Mouse (Mus musculus) kidney, embryonic 16.5 days (tissue): ENCODE measurements around the gene Ccdc102a. TPM values are rescaled to one million over a fixed set of nuclear protein-coding genes. Genes with fewer than 3 reads are reported as not detected.

Experiments
- ATAC-seq: fragments of 200-750 bp; cut with Nextera tagmentation; 2 replicates; pipeline ENCODE4 v1.8.0; 2017; ENCODE audit warnings: moderate TSS enrichment; ENCODE audit not compliant: low FRiP score, low TSS enrichment
- H3K27ac ChIP-seq: fragments of 300-500 bp; sonication (generic); 2 replicates; pipeline ENCODE4 v1.5.1; 2014; ENCODE audit warnings: low read length
- H3K27me3 ChIP-seq: fragments of 300-500 bp; sonication (generic); 2 replicates; pipeline ENCODE4 v1.6.1; 2014; ENCODE audit warnings: low read length, control low read depth, mixed read lengths; ENCODE audit not compliant: insufficient read depth
- H3K36me3 ChIP-seq: fragments of 300-500 bp; sonication (generic); 2 replicates; pipeline ENCODE4 v1.6.1; 2014; ENCODE audit warnings: low read length, control low read depth, mixed read lengths; ENCODE audit not compliant: insufficient read depth
- H3K4me1 ChIP-seq: fragments of 300-500 bp; sonication (generic); 2 replicates; pipeline ENCODE4 v1.6.1; 2014; ENCODE audit warnings: low read length, control low read depth, mixed read lengths; ENCODE audit not compliant: insufficient read depth
- H3K4me2 ChIP-seq: fragments of 300-500 bp; sonication (generic); replicated peaks from 2 replicates; pipeline ENCODE4 v1.6.1; 2014; ENCODE audit warnings: low read depth, low read length
- H3K4me3 ChIP-seq: fragments of 300-500 bp; sonication (generic); 2 replicates; pipeline ENCODE4 v1.5.1; 2014; ENCODE audit warnings: mild to moderate bottlenecking, low read length
- H3K9ac ChIP-seq: fragments of 300-500 bp; sonication (generic); replicated peaks from 2 replicates; pipeline ENCODE4 v1.6.1; 2014; ENCODE audit warnings: low read length
- H3K9me3 ChIP-seq: fragments of 300-500 bp; sonication (generic); 2 replicates; pipeline ENCODE4 v1.6.1; 2016; ENCODE audit warnings: low read length, control low read depth
- WGBS: fragments of 180-500 bp; shearing (Covaris S2); extraction: QIAGEN DNeasy Blood & Tissue Kit; methylation state at CpG from one replicate; pipeline ENCODE4 v1.1.7; 2014; 5-methylcytosine and 5-hydroxymethylcytosine counted together
- polyA plus RNA-seq: library from polyadenylated mRNA; unstranded; fragments of >200 nt; fragmentation: Nextera tagmentation; extraction: Ambion mirVana; gene quantifications from 2 replicates; pipeline ENCODE4 v1.2.1, GENCODE M21; 2015

Gene Ccdc102a
- polyA plus RNA-seq, 1 experiment from 2014 or later: 21.0 TPM

DNA sequence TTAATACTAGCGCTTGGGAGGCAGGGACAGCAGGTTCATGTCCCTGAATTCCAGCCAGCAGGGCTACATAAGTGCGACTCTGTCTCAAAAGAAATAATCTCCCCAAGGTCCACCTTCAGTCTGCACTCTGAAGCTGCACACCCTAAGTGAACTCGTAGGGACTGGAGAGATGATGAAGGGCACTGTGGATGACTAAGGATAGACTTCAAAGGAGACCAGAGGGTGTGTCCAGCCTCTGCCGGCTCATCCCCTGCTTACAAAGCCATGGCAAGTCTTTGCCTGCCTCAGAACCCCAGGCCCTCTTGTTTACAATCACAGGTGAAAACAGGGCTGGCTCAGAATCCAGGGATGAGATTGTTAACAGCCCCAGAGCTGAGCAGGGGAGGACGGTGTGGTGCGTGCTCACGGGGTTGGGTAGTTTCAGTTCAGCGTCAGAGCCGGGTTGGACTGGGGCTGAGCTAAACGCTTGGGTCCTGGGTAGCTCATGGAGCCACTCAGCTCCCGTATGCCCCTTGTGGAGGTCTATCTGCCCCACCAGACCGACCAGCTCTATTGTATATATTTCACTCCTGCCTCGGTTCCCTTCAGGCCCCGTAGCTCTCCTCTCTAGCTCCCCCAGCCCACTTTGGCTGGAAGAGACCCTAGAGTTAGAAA lies 29.4 kb downstream of the Ccdc102a start:
- no peak overlapping the region for H3K27ac ChIP-seq
- H3K4me1 ChIP-seq: no peaks in the 10 kb centered on the region
- no peaks in the 10 kb centered on the region for H3K9me3 ChIP-seq
- 0 out of 2 replicates have a peak, but pooled peaks have one; percentile 9 for ATAC-seq
- H3K9ac ChIP-seq: no peak overlapping the region
- no peak overlapping the region for H3K4me3 ChIP-seq
- H3K27me3 ChIP-seq: no peaks in the 10 kb centered on the region
- 25% methylated on average over 14 of the region's 14 CpGs for WGBS
- H3K36me3 ChIP-seq: no peaks in the 10 kb centered on the region
- no peak overlapping the region for H3K4me2 ChIP-seq

DNA sequence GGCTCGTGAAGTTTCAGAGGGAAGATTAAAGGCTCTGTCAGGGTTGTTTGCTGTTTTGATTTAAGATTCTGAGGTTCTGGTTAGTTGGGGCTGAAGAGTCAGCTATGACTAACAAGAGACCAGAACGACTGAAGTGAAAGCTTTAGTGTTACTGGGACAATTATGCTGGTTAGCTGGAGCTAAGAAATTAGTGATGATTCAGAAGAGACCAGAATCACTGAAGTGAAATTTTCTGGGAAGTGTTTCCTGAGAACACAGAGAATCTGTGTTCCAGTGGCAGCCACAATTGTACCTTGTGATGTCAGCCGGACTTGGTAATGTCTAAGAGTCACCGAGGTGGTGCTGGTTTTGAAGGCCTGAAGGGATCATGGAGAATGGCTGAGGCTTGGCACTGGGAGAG lies 37.2 kb downstream of the Ccdc102a start:
- 61% methylated on average over 4 of the region's 4 CpGs for WGBS
- H3K36me3 ChIP-seq: no peaks in the 10 kb centered on the region
- H3K9ac ChIP-seq: no peak overlapping the region
- no peaks in the 10 kb centered on the region for H3K27me3 ChIP-seq
- no peak overlapping the region for H3K4me3 ChIP-seq
- H3K27ac ChIP-seq: no peak overlapping the region
- ATAC-seq: no peak
- peaks cover 6% of the 10 kb centered on the region; the same call in 1 of the 2 replicates for H3K4me1 ChIP-seq
- H3K4me2 ChIP-seq: no peak overlapping the region
- no peaks in the 10 kb centered on the region for H3K9me3 ChIP-seq

DNA sequence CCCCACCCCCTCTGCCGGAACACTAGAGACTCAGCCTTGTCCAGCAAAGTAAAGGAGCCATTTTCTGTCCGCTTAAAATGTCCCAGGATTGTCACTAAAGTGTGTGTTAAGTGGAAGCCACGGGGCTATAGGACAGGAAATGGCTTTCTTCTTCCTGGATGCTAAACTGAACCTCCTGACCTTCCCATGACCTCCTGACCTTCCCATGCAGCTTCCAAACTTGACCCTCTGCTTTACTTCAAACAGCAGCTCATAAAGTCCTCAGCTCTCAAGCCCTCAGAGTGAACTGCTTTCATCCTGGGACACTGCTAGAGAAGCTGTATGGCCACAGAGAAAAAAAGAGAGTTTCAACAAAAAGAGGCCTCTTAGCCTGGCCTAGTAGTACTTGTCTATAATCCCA lies 41.1 kb downstream of the Ccdc102a start:
- Histone ChIP-seq H3K4me1 (peaks cover 34% of the 10 kb centered on the region), H3K27ac (peak overlapping the region; percentile 35; the same call in 1 of the 2 replicates)
- ATAC-seq: no peak

DNA sequence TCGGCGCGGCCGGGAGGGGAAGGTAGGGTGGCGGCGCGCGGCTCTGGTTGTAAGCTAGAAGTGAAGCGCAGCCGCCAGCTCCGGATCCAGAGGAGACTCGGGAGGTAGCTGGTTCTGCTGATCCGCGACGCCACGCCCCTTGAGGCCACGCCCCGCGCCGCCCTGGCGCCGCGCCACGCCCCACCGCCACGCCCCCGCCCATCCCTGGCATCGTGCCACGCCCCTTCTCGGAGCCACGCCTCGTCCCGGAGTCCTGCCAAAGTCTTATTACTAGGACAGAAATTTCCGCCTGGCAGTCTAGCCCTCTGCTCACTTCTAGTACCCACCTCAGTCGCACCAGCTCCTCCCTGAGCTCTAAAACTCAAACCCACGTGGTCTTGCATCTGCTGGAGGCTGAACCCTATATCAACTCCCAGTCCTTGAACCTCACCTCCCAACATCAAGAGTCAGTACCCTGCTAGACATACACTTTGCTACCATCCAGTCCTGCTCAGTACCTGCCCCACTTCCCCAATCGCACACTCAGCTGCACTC lies 41.6 kb downstream of the Ccdc102a start, which contains the start of gene Dok4:
Dok4 (minus strand) TSS at position 134 of the 534 bp plus-strand sequence.
- H3K4me2 ChIP-seq: peak within 1 kb of the TSS; percentile 96
- ATAC-seq: peak; percentile 77
- H3K27me3 ChIP-seq: peaks cover 5% of the 10 kb centered on the region; the same call in 1 of the 2 replicates
- peak within 1 kb of the TSS; percentile 75 for H3K9ac ChIP-seq
- no peaks in the 10 kb centered on the region for H3K36me3 ChIP-seq
- H3K4me3 ChIP-seq: peak within 1 kb of the TSS; percentile 63
- peaks cover 40% of the 10 kb centered on the region for H3K4me1 ChIP-seq
- H3K9me3 ChIP-seq: no peaks in the 10 kb centered on the region
- WGBS: 0% methylated on average over 29 of the region's 37 CpGs
- peak within 1 kb of the TSS; percentile 55; the same call in 1 of the 2 replicates for H3K27ac ChIP-seq

More for the DNA sequence above, 41.1 kb downstream of the Ccdc102a start:
- 27% methylated on average over 3 of the region's 3 CpGs for WGBS
- Histone ChIP-seq H3K36me3 (no peaks in the 10 kb centered on the region), H3K27me3 (peaks cover 5% of the 10 kb centered on the region; the same call in 1 of the 2 replicates), H3K9ac (no peak overlapping the region), H3K9me3 (no peaks in the 10 kb centered on the region), H3K4me3 (no peak overlapping the region), H3K4me2 (peak overlapping the region; percentile 96)

DNA sequence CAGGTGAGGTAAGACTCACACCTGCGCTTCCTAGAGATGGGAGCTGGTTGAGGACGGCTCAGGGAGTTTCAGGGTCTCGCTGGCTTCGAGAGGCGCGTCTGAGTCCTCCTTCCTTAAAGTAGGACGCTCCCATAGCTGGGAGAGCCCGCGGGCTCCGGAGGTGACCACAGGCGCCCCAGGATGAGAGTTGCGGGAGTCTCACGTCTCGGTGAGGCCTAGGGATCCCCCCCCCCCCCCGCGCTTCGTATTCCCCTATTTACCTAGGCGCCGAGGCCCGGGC lies 42.1 kb downstream of the Ccdc102a start:
- no peaks in the 10 kb centered on the region for H3K9me3 ChIP-seq
- no peaks in the 10 kb centered on the region for H3K36me3 ChIP-seq
- peak overlapping the region; percentile 55; the same call in 1 of the 2 replicates for H3K27ac ChIP-seq
- H3K27me3 ChIP-seq: peaks cover 5% of the 10 kb centered on the region; the same call in 1 of the 2 replicates
- H3K9ac ChIP-seq: peak overlapping the region; percentile 75
- peaks cover 44% of the 10 kb centered on the region for H3K4me1 ChIP-seq
- ATAC-seq: no peak; the same call in 1 of the 2 replicates
- H3K4me2 ChIP-seq: peak overlapping the region; percentile 96
- peak overlapping the region; percentile 63 for H3K4me3 ChIP-seq
- WGBS: 0% methylated on average over 11 of the region's 20 CpGs

DNA sequence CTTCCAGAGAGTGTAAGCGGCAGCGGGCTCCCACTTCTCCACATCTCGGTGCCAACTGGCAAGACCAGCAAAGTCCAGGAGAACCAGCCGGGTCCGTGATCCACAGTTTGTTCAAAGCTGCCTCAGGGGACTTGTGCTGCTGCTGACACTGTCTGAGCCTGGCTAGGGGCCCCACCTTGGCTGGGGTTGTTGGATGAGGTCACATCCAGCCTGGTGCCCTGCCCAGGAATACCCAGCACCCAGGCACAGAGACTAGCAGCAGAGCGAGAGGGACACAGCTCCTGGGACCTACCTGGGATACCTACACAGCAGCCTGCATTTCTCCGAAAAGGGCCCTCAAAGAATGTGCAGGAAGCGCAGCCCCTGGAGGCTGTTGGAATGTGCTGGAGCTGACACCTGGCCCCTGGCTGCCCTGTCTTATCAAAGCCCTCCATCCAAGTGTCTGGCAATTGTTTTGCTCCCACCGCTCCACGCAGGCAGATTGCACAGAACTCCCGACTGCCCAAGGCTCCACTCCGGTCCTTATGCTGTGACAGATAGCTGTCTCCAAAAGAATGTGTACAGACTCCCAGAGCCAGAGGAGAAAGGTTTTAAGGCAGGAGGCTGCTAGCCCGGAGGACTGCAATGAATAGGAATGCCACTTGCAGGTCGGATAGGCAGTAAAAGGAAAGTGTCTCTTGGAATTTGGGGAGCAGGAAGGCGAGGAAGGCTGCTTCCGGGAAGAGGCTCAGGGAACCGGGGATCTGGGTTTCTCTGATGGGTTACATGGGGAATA lies 42.6 kb downstream of the Ccdc102a start:
- Histone ChIP-seq H3K9ac (peak overlapping the region; percentile 75), H3K27me3 (peaks cover 5% of the 10 kb centered on the region; the same call in 1 of the 2 replicates), H3K4me3 (peak overlapping the region; percentile 63), H3K4me1 (peaks cover 49% of the 10 kb centered on the region), H3K36me3 (no peaks in the 10 kb centered on the region), H3K4me2 (peak overlapping the region; percentile 96), H3K27ac (peak overlapping the region; percentile 55; the same call in 1 of the 2 replicates), H3K9me3 (no peaks in the 10 kb centered on the region)
- WGBS: 16% methylated on average over 17 of the region's 17 CpGs
- ATAC-seq: no peak

DNA sequence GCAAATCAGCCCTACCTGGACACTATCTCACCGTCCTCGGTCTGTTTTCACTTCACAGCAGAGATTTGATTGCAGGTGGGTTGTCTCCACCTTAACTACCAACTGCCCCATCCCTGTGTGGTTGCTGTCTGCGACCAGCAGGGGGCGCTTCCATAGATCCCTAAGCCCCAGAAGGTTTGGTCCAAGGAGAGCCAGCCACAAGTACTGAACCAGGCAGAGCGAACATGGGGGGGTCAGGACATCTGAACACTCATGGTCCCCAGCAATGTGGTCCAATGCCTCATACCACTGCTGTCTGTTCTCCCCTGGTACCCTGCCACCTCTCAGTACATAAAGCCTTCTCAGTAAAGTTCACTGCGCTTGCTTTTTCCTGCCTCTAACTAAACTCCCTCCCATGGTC lies 43.5 kb downstream of the Ccdc102a start:
- Histone ChIP-seq H3K4me2 (peak overlapping the region; percentile 96), H3K27ac (no peak overlapping the region), H3K36me3 (no peaks in the 10 kb centered on the region), H3K4me3 (peak overlapping the region; percentile 63), H3K9ac (0 out of 2 replicates have a peak overlapping the region, but pooled peaks have one; percentile 19), H3K9me3 (no peaks in the 10 kb centered on the region), H3K27me3 (peaks cover 5% of the 10 kb centered on the region; the same call in 1 of the 2 replicates), H3K4me1 (peaks cover 56% of the 10 kb centered on the region)
- no peak for ATAC-seq
- WGBS: 11% methylated on average over 6 of the region's 6 CpGs

DNA sequence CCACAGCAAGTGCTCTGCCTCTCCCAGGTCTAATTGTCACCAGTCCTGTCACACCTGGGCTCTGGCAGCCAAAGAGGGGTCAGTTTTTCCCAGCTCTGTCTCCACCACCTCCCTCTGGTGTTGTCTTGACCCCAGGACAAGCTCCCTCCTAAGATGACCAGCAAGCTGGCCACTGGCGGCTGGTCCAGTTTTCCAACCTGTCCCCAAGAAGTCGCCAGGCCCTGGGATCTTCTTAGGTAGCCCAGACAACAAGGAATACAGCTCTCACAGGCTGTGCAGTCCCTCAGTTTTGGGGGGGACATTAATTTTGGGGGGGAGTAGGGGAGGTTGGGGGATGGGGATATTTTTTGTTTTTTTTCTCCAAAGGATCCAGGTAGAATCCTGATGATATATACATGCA lies 45.3 kb downstream of the Ccdc102a start:
- Histone ChIP-seq H3K9me3 (no peaks in the 10 kb centered on the region), H3K27me3 (peaks cover 5% of the 10 kb centered on the region; the same call in 1 of the 2 replicates), H3K4me1 (peaks cover 59% of the 10 kb centered on the region), H3K4me3 (no peak overlapping the region), H3K36me3 (peaks cover 1% of the 10 kb centered on the region; the same call in 1 of the 2 replicates), H3K9ac (peak overlapping the region; percentile 2; the same call in 1 of the 2 replicates), H3K4me2 (peak overlapping the region; percentile 97), H3K27ac (0 out of 2 replicates have a peak overlapping the region, but pooled peaks have one; percentile 14)
- no peak for ATAC-seq
- 87% methylated on average over 2 of the region's 2 CpGs for WGBS

DNA sequence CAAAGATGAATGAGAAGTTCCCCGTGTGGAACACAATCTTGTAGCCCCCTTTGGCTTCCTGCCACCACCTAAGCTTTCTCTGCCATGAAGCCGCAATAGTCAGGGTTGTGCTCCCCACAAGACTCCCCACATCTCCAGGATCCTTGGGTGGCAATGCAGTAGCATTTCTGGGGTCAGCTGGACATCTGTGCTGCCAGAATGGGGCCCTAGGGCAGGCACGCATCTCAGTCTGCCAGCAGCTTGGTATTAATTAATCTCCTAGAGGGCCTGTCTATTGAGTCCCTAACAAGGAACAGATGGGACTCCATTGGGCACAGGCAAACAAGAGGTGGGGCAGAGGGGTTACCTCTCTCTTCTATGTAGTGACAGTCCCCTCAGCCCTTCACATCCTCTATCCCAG lies 45.7 kb downstream of the Ccdc102a start:
- Histone ChIP-seq H3K27ac (peak overlapping the region; percentile 83), H3K9ac (peak overlapping the region; percentile 2), H3K4me3 (0 out of 2 replicates have a peak overlapping the region, but pooled peaks have one; percentile 4), H3K27me3 (peaks cover 5% of the 10 kb centered on the region; the same call in 1 of the 2 replicates), H3K4me1 (peaks cover 59% of the 10 kb centered on the region), H3K4me2 (peak overlapping the region; percentile 97), H3K36me3 (peaks cover 4% of the 10 kb centered on the region; the same call in 1 of the 2 replicates), H3K9me3 (no peaks in the 10 kb centered on the region)
- 54% methylated on average over 3 of the region's 3 CpGs for WGBS
- no peak for ATAC-seq
